Mouse (Mus musculus): Measurements from ENCODE around the gene Msh4. TPM values are rescaled to one million over a fixed set of nuclear protein-coding genes. Genes with fewer than 3 reads are reported as not detected.

Gene Msh4
- polyA plus RNA-seq (2014; fragmentation: Illumina TruSeq; extraction: RNeasy Lipid Tissue Mini Kit (QIAGEN cat#74804); ENCODE audit: low read depth, low replicate concordance): 47.4 TPM

DNA sequence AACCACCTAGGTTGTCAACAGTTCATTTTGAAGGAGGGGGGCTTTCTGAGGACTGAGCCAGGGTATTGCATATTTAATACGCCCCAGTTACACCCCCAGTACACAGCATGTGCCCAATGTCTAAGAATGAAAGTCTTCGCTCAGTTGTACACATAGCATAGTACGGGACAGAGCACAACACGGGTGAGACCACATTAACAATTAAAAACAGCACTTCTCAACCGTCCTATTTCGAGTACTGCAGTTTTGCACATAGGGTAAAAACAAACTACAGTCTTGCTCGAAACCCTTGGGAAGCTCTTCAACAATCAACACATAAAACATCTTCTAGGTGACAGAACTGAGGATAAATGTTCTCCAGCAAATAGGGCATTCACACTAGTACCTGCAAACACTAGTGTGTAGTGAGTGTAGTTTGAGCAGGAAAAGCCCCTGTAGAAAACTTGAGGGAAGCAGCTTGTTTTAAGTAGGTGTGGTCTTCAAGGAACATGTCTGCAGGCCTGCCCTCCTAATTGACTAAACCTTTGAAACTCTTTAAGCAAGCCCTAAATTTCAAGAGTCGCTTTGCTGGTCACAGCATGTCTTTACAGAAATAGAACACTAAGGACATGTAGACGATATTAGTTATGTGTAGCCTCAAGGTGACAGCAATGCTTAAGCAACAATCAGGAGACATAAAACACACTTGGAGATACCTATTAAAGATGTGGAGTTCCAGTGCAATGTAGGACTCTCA is at the start of gene Msh4:
Gene Msh4 (minus strand): TSS at position 3 of the 736 bp plus-strand sequence.

GRCm38 (mm10) chr3:153944335-153944990 is 38.5 kb upstream of the Msh4 start, which contains the start of gene Acadm:
Gene Acadm, minus strand, starts transcription at chr3:153944632.

DNA sequence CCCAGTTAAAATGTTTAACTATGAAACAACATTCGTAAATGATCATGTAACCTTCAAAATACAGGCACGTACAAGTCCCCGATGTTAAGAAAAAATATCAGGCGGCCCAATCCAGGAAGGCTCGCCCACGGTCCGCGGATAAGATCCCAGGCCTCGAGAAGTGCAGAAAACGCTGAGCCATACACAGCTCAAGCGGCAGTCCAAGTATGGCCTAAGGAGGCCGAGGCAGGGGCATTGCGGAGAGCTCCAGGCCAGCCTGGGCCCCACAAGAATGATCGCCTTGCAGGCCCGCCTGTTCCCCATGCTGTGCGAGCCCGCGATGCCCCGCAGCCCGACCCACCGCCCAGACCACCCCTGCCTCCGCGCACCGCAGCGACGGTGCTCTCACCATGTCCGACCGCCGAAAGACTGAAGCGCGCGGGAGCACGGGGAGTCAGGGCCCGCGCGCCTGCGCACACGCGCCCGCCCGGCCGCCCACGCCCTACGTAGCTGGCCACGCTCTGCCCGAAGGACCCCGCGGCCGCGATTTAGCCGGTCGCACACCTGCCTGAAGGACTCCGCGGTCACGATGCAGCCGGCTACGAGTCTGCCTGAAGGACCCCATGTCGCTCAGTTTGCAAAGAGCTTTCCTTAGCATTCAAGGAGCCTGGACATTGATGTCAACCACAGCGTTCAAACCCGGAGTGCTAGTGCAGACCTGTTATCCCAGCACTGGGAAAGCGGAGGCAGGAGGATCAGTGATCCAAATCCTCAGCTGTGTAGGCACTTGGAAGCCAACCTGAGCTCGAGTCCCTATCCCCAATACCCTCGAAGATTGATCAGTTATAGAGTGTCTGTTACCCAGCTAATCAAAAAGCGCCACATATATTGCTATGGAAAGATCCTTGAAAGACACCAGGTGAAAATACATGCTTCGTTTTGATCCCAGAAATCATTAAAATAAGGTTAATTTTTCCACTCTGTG is 6.9 kb upstream of the Msh4 start, which contains the start of gene Rabggtb:
Gene Rabggtb (minus strand): TSS at position 464 of the 964 bp plus-strand sequence.

GRCm38 (mm10) chr3:153844030-153844429 is 61.9 kb downstream of the Msh4 start, which contains the start of gene Asb17:
Gene Asb17, plus strand, starts transcription at chr3:153844209.

Other genes starting within 250 kb of the Msh4 start
- gene St6galnac3, start 181.0 kb downstream of the Msh4 start, polyA plus RNA-seq (2014; fragmentation: Illumina TruSeq; extraction: RNeasy Lipid Tissue Mini Kit (QIAGEN cat#74804); ENCODE audit: low read depth, low replicate concordance): 3.1 TPM
- gene Asb17, start 61.9 kb downstream of the Msh4 start, polyA plus RNA-seq (2014; fragmentation: Illumina TruSeq; extraction: RNeasy Lipid Tissue Mini Kit (QIAGEN cat#74804); ENCODE audit: low read depth, low replicate concordance): 554 TPM
- 13.7 TPM for gene Rabggtb, start 6.9 kb upstream of the Msh4 start, polyA plus RNA-seq (2014; fragmentation: Illumina TruSeq; extraction: RNeasy Lipid Tissue Mini Kit (QIAGEN cat#74804); ENCODE audit: low read depth, low replicate concordance)
- 23.2 TPM for gene Acadm, start 38.5 kb upstream of the Msh4 start, polyA plus RNA-seq (2014; fragmentation: Illumina TruSeq; extraction: RNeasy Lipid Tissue Mini Kit (QIAGEN cat#74804); ENCODE audit: low read depth, low replicate concordance)
- 5.1 TPM for gene Slc44a5, start 67.3 kb upstream of the Msh4 start, polyA plus RNA-seq (2014; fragmentation: Illumina TruSeq; extraction: RNeasy Lipid Tissue Mini Kit (QIAGEN cat#74804); ENCODE audit: low read depth, low replicate concordance)

Data from testis, adult 10 weeks (tissue).